Mouse (Mus musculus) E14TG2a.4 (cell line): Measurements from ENCODE around the gene Syt17.

Experiments
- CTCF ChIP-seq: conservative IDR thresholded peaks from 2 replicates; pipeline ENCODE4 v1.5.1; 2014; ENCODE audit warnings: low read length
- NANOG ChIP-seq: IDR thresholded peaks from 2 replicates; pipeline ENCODE4 v1.6.1; 2014; ENCODE audit warnings: borderline replicate concordance, low read length, mixed read lengths

DNA sequence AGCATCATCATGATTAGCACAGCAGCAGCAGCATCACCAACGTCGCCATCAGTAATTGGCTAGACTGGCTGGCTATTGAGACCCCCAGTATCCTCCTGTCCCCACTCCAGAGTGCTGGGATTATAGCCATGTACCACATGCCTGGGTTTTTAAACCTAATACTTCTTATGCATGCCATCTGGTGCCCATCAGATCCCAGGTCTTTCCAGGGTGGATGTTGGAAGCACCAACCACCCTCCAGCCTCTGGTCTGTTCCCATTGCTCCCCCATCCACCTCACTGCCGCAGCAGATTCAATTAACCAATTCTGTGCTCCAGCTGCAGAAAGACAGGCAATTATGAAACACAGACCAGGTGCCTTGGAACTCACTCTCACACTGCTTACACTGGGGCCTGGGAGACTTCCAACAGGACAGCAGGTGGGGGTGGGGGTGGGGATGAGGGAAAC is 45.4 kb downstream of the Syt17 start:
- TF ChIP-seq CTCF (no peak), NANOG (no peak)
